Mouse (Mus musculus) forebrain, postnatal 0 days (tissue): ENCODE data around the gene Rdh5. TPM values are rescaled to one million over a fixed set of nuclear protein-coding genes. Genes with fewer than 3 reads are reported as not detected.
A peak's percentile ranks its signal among the peaks of the same experiment; 100 is the strongest.

ENCODE experiments used
- ATAC-seq: fragments of 200-750 bp; cut with Nextera tagmentation; 2 replicates; pipeline ENCODE4 v1.8.0; 2017; ENCODE audit warnings: mild to moderate bottlenecking, moderate library complexity
- DNase-seq: peaks from one replicate; pipeline ENCODE4 v3.0.0-alpha.2; 2015
- H3K27ac ChIP-seq: fragments of 300-500 bp; sonication (generic); 2 replicates; pipeline ENCODE4 v1.5.1; 2014; ENCODE audit warnings: low read depth, mild to moderate bottlenecking, antibody characterized with exemption, low read length, moderate library complexity, mixed read lengths
- H3K27me3 ChIP-seq: fragments of 300-500 bp; sonication (generic); 2 replicates; pipeline ENCODE4 v1.6.1; 2014; ENCODE audit warnings: mild to moderate bottlenecking, low read length, mixed read lengths; ENCODE audit not compliant: insufficient read depth
- H3K36me3 ChIP-seq: fragments of 300-500 bp; sonication (generic); 2 replicates; pipeline ENCODE4 v1.6.1; 2014; ENCODE audit warnings: mild to moderate bottlenecking, moderate library complexity; ENCODE audit not compliant: insufficient read depth
- H3K4me1 ChIP-seq: fragments of 300-500 bp; sonication (generic); 2 replicates; pipeline ENCODE4 v1.6.1; 2014; ENCODE audit warnings: antibody characterized with exemption; ENCODE audit not compliant: insufficient read depth
- H3K4me2 ChIP-seq: fragments of 300-500 bp; sonication (generic); 2 replicates; pipeline ENCODE4 v1.6.1; 2014; ENCODE audit warnings: low read depth, mild to moderate bottlenecking, moderate library complexity
- H3K4me3 ChIP-seq: fragments of 300-500 bp; sonication (generic); 2 replicates; pipeline ENCODE4 v1.5.1; 2014; ENCODE audit warnings: low read depth, low read length, mixed read lengths
- H3K9ac ChIP-seq: fragments of 300-500 bp; sonication (generic); 2 replicates; pipeline ENCODE4 v1.6.1; 2014; ENCODE audit warnings: mild to moderate bottlenecking
- H3K9me3 ChIP-seq: fragments of 300-500 bp; sonication (generic); 2 replicates; pipeline ENCODE4 v1.6.1; 2016; ENCODE audit warnings: low read length
- CTCF ChIP-seq: sonication (generic); IDR thresholded peaks from 2 replicates; pipeline ENCODE4 v1.5.1; 2016; ENCODE audit warnings: antibody characterized with exemption, control low read depth, low read depth
- WGBS: fragments of 180-500 bp; shearing (Covaris S2); extraction: QIAGEN DNeasy Blood & Tissue Kit; methylation state at CpG from one replicate; pipeline ENCODE4 v1.1.7; 2014; 5-methylcytosine and 5-hydroxymethylcytosine counted together
- polyA plus RNA-seq: library from polyadenylated mRNA; unstranded; fragments of >200 nt; fragmentation: Nextera tagmentation; extraction: Ambion mirVana; gene quantifications from 2 replicates; pipeline ENCODE4 v1.2.1, GENCODE M21; 2015
- total RNA-seq: library from RNA; depleted of rRNA; stranded (reverse); fragments of >200 nt; gene quantifications from 2 replicates; pipeline ENCODE4 v1.2.3, GENCODE M21; 2014

The Rdh5 gene
- total and polyA plus RNA-seq, 2 experiments from 2014 or later: 4.1 to 10.2 TPM

GRCm38 (mm10) chr10:128937756-128938390 is 15.2 kb upstream of the Rdh5 start:
- DNase-seq: no peak
- Histone ChIP-seq H3K4me3 (no peak overlapping the region), H3K9me3 (no peaks in the 10 kb centered on the region), H3K9ac (no peak overlapping the region), H3K4me2 (no peak overlapping the region), H3K36me3 (no peaks in the 10 kb centered on the region), H3K27me3 (peaks cover 15% of the 10 kb centered on the region), H3K27ac (no peak overlapping the region), H3K4me1 (no peaks in the 10 kb centered on the region)
- no peak for TF ChIP-seq CTCF
- no peak for ATAC-seq
- WGBS: 75% methylated on average over 12 of the region's 12 CpGs

- 70% methylated on average over 8 of the region's 8 CpGs for WGBS
- no peak overlapping the region for H3K4me2 ChIP-seq
- DNase-seq (no peak), ATAC-seq (no peak)
- H3K36me3 ChIP-seq: no peaks in the 10 kb centered on the region
- no peak overlapping the region for H3K4me3 ChIP-seq
- no peak overlapping the region for H3K27ac ChIP-seq
- H3K9ac ChIP-seq: no peak overlapping the region
- no peaks in the 10 kb centered on the region for H3K4me1 ChIP-seq
- no peaks in the 10 kb centered on the region for H3K9me3 ChIP-seq
- TF ChIP-seq CTCF: no peak
- H3K27me3 ChIP-seq: peaks cover 31% of the 10 kb centered on the region
These were observed 13.2 kb upstream of the Rdh5 start for GRCm38 (mm10) chr10:128935826-128936440.

- H3K4me2 ChIP-seq: no peak overlapping the region
- 62% methylated on average over 7 of the region's 7 CpGs for WGBS
- no peaks in the 10 kb centered on the region for H3K36me3 ChIP-seq
- H3K9ac ChIP-seq: no peak overlapping the region
- DNase-seq (no peak), ATAC-seq (no peak)
- TF ChIP-seq CTCF: no peak
- no peaks in the 10 kb centered on the region for H3K9me3 ChIP-seq
- no peaks in the 10 kb centered on the region for H3K4me1 ChIP-seq
- no peak overlapping the region for H3K27ac ChIP-seq
- no peak overlapping the region; the same call in 1 of the 2 replicates for H3K4me3 ChIP-seq
- peaks cover 31% of the 10 kb centered on the region for H3K27me3 ChIP-seq
These were observed 12.5 kb upstream of the Rdh5 start for GRCm38 (mm10) chr10:128934997-128935787.

- no peak for TF ChIP-seq CTCF
- H3K27ac ChIP-seq: no peak overlapping the region
- no peaks in the 10 kb centered on the region for H3K36me3 ChIP-seq
- peak; percentile 34 for ATAC-seq
- WGBS: 3% methylated on average over 21 of the region's 21 CpGs
- peak overlapping the region; percentile 45 for H3K4me3 ChIP-seq
- H3K9ac ChIP-seq: peak overlapping the region; percentile 51
- H3K4me1 ChIP-seq: no peaks in the 10 kb centered on the region
- no peak for DNase-seq
- peaks cover 31% of the 10 kb centered on the region for H3K27me3 ChIP-seq
- H3K9me3 ChIP-seq: no peaks in the 10 kb centered on the region
- peak overlapping the region; percentile 78 for H3K4me2 ChIP-seq
These were observed 11.5 kb upstream of the Rdh5 start for GRCm38 (mm10) chr10:128933976-128934721.

GRCm38 (mm10) chr10:128933574-128933973 is 10.9 kb upstream of the Rdh5 start, which contains the start of gene Itga7:
Itga7 (plus strand) TSS chr10:128933818.
- ATAC-seq: peak; percentile 71

GRCm38 (mm10) chr10:128931441-128931840 is 8.8 kb upstream of the Rdh5 start:
- H3K27ac ChIP-seq: no peak overlapping the region
- no peak overlapping the region for H3K9ac ChIP-seq
- H3K27me3 ChIP-seq: peaks cover 31% of the 10 kb centered on the region
- no peaks in the 10 kb centered on the region for H3K4me1 ChIP-seq
- 76% methylated on average over 2 of the region's 2 CpGs for WGBS
- H3K4me2 ChIP-seq: no peak overlapping the region
- H3K4me3 ChIP-seq: no peak overlapping the region
- no peak for TF ChIP-seq CTCF
- DNase-seq: no peak
- ATAC-seq: no peak
- no peaks in the 10 kb centered on the region for H3K36me3 ChIP-seq
- H3K9me3 ChIP-seq: no peaks in the 10 kb centered on the region

More at GRCm38 (mm10) chr10:128933574-128933973, 10.9 kb upstream of the Rdh5 start, which contains the start of gene Itga7:
- H3K27ac ChIP-seq: no peak within 1 kb of the TSS
- peaks cover 31% of the 10 kb centered on the region for H3K27me3 ChIP-seq
- no peak for TF ChIP-seq CTCF
- H3K4me3 ChIP-seq: peak within 1 kb of the TSS; percentile 45
- H3K9ac ChIP-seq: peak within 1 kb of the TSS; percentile 51
- WGBS: under 1% methylated on average over 26 of the region's 26 CpGs
- peak within 1 kb of the TSS; percentile 78 for H3K4me2 ChIP-seq
- H3K36me3 ChIP-seq: no peaks in the 10 kb centered on the region
- H3K4me1 ChIP-seq: no peaks in the 10 kb centered on the region
- no peaks in the 10 kb centered on the region for H3K9me3 ChIP-seq
- DNase-seq: no peak
